Mouse (Mus musculus): ENCODE measurements around the gene Lalba.

GRCm38 (mm10) chr15:98448521-98448920 is 34.0 kb downstream of the Lalba start:
- no peak for TF ChIP-seq POLR2A (IDR thresholded peaks at IDR 0.05; ENCODE audit: control insufficient read depth, extremely low read depth, insufficient read depth, low read length, poor library complexity)
- TF ChIP-seq CTCF (IDR thresholded peaks at IDR 0.05; ENCODE audit: borderline replicate concordance, control insufficient read depth, extremely low read depth, insufficient read depth, low read length, poor library complexity), result no peak

All from thymus, adult 2 months (tissue).